Mouse (Mus musculus) liver, postnatal 0 days (tissue): Measurements from ENCODE around the gene Cbx7. TPM values are rescaled to one million over a fixed set of nuclear protein-coding genes. Genes with fewer than 3 reads are reported as not detected.

Source experiments
- ATAC-seq: fragments of 200-750 bp; cut with Nextera tagmentation; 2 replicates; pipeline ENCODE4 v1.8.0; 2017; ENCODE audit warnings: mild to moderate bottlenecking, moderate library complexity
- DNase-seq: peaks from one replicate; pipeline ENCODE4 v3.0.0-alpha.2; 2016
- H3K27ac ChIP-seq: fragments of 300-500 bp; sonication (generic); 2 replicates; pipeline ENCODE4 v1.5.1; 2014; ENCODE audit warnings: antibody characterized with exemption, moderate library complexity, mild to moderate bottlenecking, low read depth
- H3K27me3 ChIP-seq: fragments of 300-500 bp; sonication (generic); 2 replicates; pipeline ENCODE4 v1.6.1; 2014; ENCODE audit warnings: low read length, control low read depth, mixed read lengths; ENCODE audit not compliant: insufficient read depth
- H3K36me3 ChIP-seq: fragments of 300-500 bp; sonication (generic); replicated peaks from 2 replicates; pipeline ENCODE4 v1.6.1; 2014; ENCODE audit warnings: mild to moderate bottlenecking, control low read depth, low read length, moderate library complexity, mixed read lengths; ENCODE audit not compliant: insufficient read depth
- H3K4me1 ChIP-seq: fragments of 300-500 bp; sonication (generic); 2 replicates; pipeline ENCODE4 v1.6.1; 2014; ENCODE audit warnings: antibody characterized with exemption, mild to moderate bottlenecking, control low read depth; ENCODE audit not compliant: insufficient read depth
- H3K4me2 ChIP-seq: fragments of 300-500 bp; sonication (generic); 2 replicates; pipeline ENCODE4 v1.6.1; 2014; ENCODE audit warnings: low read depth, mild to moderate bottlenecking, low read length, moderate library complexity, mixed read lengths
- H3K4me3 ChIP-seq: fragments of 300-500 bp; sonication (generic); 2 replicates; pipeline ENCODE4 v1.5.1; 2014; ENCODE audit warnings: low read depth, low read length
- H3K9ac ChIP-seq: fragments of 300-500 bp; sonication (generic); replicated peaks from 2 replicates; pipeline ENCODE4 v1.6.1; 2014; ENCODE audit warnings: mild to moderate bottlenecking, moderate library complexity
- H3K9me3 ChIP-seq: fragments of 300-500 bp; sonication (generic); 2 replicates; pipeline ENCODE4 v1.6.1; 2016; ENCODE audit warnings: mild to moderate bottlenecking, control low read depth, low read length, mixed read lengths
- CTCF ChIP-seq: sonication (generic); IDR thresholded peaks from 2 replicates; pipeline ENCODE4 v1.5.1; 2016; ENCODE audit warnings: antibody characterized with exemption, low read depth
- EP300 ChIP-seq: IDR thresholded peaks from 2 replicates; pipeline ENCODE4 v1.6.1; 2016; ENCODE audit warnings: antibody characterized with exemption, low read depth, mild to moderate bottlenecking
- WGBS: fragments of 180-500 bp; shearing (Covaris S2); extraction: QIAGEN DNeasy Blood & Tissue Kit; methylation state at CpG from one replicate; pipeline ENCODE4 v1.1.7; 2014; ENCODE audit not compliant: insufficient replicate concordance; 5-methylcytosine and 5-hydroxymethylcytosine counted together
- polyA plus RNA-seq: library from polyadenylated mRNA; unstranded; fragments of >200 nt; fragmentation: Nextera tagmentation; extraction: Ambion mirVana; gene quantifications from 2 replicates; pipeline ENCODE4 v1.2.1, GENCODE M21; 2015

Gene Cbx7
- polyA plus RNA-seq, 1 experiment from 2014 or later: 1.2 TPM

DNA sequence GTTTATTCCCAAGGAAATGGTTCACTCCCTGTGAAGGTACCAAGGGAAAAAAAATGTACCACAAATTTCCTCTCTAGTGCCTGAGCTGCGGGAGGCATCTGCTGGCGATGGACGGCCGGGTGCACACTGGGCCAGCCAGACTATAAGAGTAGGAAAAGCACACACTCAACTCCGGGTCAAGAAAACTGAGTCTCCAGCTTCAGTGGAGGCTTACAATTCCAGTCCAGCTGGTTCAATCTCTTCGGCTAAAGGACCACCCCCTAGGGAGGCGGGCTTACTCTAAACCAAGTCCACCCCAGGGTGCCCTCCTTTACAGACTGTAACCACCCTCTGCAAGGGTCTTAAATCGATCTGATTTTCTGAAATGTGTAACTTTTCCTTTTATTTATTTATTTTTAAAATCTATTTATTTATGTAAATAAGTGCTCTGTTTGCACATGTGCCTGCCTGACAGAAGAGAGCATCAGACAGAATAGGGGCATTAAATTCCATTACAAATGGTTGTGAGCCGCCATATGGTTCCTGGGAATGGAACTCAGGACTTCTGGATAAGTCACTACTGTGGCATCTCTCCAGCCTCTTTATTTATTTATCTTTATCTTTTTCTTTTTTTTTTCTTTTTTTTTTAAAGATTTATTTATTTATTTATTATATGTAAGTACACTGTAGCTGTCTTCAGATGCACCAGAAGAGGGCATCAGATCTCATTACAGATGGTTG is 35.1 kb downstream of the Cbx7 start:
- ATAC-seq: no peak
- TF ChIP-seq CTCF (no peak), EP300 (no peak)
- no peak overlapping the region for H3K4me3 ChIP-seq
- no peak for DNase-seq
- no peaks in the 10 kb centered on the region for H3K9me3 ChIP-seq
- H3K36me3 ChIP-seq: no peaks in the 10 kb centered on the region
- no peak overlapping the region for H3K9ac ChIP-seq
- 39% methylated on average over 9 of the region's 9 CpGs for WGBS
- peaks cover 18% of the 10 kb centered on the region for H3K4me1 ChIP-seq
- H3K4me2 ChIP-seq: no peak overlapping the region
- peaks cover 46% of the 10 kb centered on the region for H3K27me3 ChIP-seq
- no peak overlapping the region for H3K27ac ChIP-seq

DNA sequence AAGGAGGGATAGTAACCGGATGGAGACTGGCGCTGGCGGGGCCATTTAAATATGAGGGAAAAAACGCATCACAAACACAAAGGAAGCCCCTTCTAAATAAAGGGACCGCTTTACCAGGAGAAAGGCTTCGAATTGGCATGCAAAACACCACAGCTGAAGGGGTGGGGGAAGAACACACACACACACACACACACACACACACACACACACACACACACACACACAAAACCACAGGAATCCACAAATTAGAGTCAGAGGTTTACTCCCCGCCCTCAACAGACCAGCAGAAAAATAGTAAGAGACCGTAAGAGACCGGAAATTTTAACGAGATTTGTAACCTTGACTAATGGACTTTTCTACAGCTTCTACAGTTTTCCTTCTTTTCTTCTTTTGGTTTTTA is 36.1 kb downstream of the Cbx7 start:
- 5% methylated on average over 10 of the region's 10 CpGs for WGBS
- Histone ChIP-seq H3K4me1 (peaks cover 18% of the 10 kb centered on the region), H3K9ac (no peak overlapping the region), H3K27ac (no peak overlapping the region), H3K27me3 (peaks cover 46% of the 10 kb centered on the region), H3K9me3 (no peaks in the 10 kb centered on the region), H3K4me3 (no peak overlapping the region), H3K36me3 (no peaks in the 10 kb centered on the region), H3K4me2 (no peak overlapping the region)
- TF ChIP-seq EP300 (no peak), CTCF (no peak)
- DNase-seq (no peak), ATAC-seq (no peak)

DNA sequence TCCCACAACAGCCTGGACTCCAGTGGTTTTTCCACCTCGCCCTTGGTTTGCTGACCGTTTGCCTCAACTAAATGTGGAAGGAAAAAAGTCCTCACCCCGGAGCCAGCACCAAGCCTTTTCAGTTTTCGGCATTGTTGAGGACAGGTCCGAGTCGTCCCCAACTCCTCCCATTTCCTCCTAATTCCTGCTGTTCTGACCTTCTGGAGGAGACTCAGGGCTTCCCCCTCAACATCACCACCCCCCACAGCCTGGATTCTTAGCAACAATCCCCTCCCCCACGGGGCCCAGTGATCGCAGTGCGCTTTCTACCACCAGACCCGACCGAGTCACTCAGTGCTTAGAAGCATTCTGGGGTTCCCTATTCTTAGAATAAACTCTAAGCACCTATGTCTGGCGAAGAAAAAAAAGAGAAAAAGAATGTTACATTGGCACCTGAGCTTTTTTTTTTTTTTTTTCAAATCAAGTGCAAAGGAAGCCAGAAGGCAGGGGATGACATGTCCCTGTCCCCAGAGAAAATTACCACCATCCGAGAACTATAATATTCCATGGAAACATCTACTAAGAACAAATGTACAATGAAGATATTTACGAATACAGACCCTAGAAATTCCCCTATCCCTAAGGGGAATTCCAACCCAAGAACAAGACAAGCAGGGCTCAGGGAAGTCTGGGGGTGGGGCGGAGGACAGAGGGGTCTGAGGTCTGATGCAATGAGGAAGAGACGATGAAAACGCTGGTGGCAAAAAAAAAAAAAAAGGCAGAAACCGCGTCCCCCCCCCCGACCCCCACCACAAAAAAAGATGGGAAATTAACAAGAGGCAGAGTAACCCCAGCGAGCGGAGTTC is 37.0 kb downstream of the Cbx7 start:
- 3% methylated on average over 22 of the region's 22 CpGs for WGBS
- Histone ChIP-seq H3K4me3 (no peak overlapping the region), H3K4me2 (peak overlapping the region; percentile 10; the same call in 1 of the 2 replicates), H3K4me1 (peaks cover 20% of the 10 kb centered on the region), H3K9ac (no peak overlapping the region), H3K27me3 (peaks cover 43% of the 10 kb centered on the region), H3K9me3 (no peaks in the 10 kb centered on the region), H3K36me3 (no peaks in the 10 kb centered on the region), H3K27ac (no peak overlapping the region)
- DNase-seq: no peak
- TF ChIP-seq EP300: no peak
- TF ChIP-seq CTCF: no peak
- ATAC-seq: no peak

DNA sequence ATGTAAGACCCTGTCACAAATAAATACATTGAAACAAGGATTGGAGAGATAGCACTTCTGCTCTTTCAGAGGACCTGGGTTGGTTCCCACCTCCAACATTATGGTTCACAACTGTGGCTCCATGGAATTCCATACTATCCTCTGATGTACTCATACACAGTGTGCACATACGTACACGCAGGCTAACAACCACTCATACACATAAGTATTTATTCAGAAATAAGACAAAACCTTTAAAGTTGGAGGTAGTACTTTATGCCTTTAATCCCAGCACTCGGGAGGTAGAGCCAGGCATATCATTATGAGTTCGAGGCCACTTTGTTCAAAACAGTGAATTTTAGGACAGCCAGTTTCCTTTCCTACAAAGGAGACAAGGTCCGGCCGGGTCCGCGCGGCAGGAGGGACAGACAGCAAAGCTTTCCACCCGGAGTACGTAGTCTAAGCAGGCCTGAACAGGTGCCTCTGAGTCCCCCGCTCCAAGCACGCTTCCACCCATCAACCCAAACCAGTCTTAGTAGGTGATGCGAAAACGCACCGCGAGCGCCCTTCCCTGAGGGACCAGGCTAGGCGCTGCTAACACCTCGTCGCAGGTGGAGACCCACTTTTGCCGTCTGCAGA is 37.8 kb downstream of the Cbx7 start:
- H3K4me3 ChIP-seq: peak overlapping the region; percentile 85
- H3K4me1 ChIP-seq: peaks cover 27% of the 10 kb centered on the region
- H3K9me3 ChIP-seq: no peaks in the 10 kb centered on the region
- peaks cover 43% of the 10 kb centered on the region for H3K27me3 ChIP-seq
- no peak for TF ChIP-seq EP300
- TF ChIP-seq CTCF: no peak
- 9% methylated on average over 22 of the region's 22 CpGs for WGBS
- peak overlapping the region; percentile 98 for H3K4me2 ChIP-seq
- no peak overlapping the region for H3K9ac ChIP-seq
- no peak for ATAC-seq
- H3K36me3 ChIP-seq: no peaks in the 10 kb centered on the region
- no peak overlapping the region for H3K27ac ChIP-seq
- DNase-seq: no peak

DNA sequence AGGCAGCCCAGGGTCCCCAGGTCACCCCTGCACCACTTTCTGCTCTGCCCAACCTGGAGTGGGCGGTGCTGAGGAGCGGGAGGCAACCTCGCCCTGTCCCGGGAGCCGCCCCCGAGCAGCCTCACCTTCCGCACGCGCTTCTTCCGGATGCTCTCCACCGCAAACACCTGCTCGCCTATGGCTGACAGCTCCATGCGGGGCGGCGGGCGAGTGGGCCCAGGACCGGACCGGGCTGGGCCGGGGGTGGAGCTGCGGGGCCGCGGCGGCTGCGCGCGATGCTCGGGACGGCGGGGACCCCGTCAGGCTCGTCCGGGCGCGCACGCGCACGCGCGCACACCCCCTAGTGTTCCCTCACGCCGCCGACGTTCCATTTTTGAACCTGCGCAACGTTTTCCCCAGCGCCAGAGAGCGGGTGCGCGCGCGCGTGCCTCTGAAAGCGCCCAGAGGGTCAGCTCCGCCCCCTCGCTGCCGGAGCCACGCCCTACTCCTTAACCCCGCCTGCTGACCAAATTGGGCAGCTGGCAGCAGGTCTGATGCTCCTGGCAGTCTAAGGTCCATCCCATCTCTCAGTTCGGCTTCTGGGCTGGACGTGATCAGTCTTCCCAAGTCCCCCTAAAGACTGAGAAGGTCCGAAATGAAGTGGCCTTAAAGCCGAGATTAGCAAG is 38.5 kb downstream of the Cbx7 start:
- under 1% methylated on average over 33 of the region's 62 CpGs for WGBS
- Histone ChIP-seq H3K4me2 (peak overlapping the region; percentile 98), H3K27me3 (peaks cover 43% of the 10 kb centered on the region), H3K27ac (peak overlapping the region; percentile 69; the same call in 1 of the 2 replicates), H3K4me1 (peaks cover 32% of the 10 kb centered on the region), H3K36me3 (no peaks in the 10 kb centered on the region), H3K4me3 (peak overlapping the region; percentile 85), H3K9ac (peak overlapping the region; percentile 75), H3K9me3 (no peaks in the 10 kb centered on the region)
- DNase-seq: peak; percentile 92
- TF ChIP-seq CTCF: peak; percentile 50
- TF ChIP-seq EP300: no peak
- ATAC-seq: peak; percentile 59
